26 mouse cellular contexts compared by ENCODE assay signal in genomic region chr12:81091641-81092040, GRCm38 (mm10).
"Had no signal": no experiment of that assay in that cellular context is flagged by ENCODE, and none has a peak within 500 bp of the region (broad histone marks: within the 10 kb centered on the region; RNA-seq: fewer than 3 reads in every experiment).

No protein-coding gene starts in this region.

- H3K9me3 ChIP-seq: embryonic facial prominence, embryonic 10.5 days; embryonic facial prominence, embryonic 12.5 days; embryonic facial prominence, embryonic 13.5 days; embryonic facial prominence, embryonic 15.5 days; forebrain, embryonic 10.5 days; forebrain, embryonic 12.5 days; forebrain, embryonic 13.5 days; forebrain, embryonic 15.5 days had no signal

- H3K4me3 ChIP-seq: embryonic facial prominence, embryonic 10.5 days; embryonic facial prominence, embryonic 12.5 days; embryonic facial prominence, embryonic 13.5 days; embryonic facial prominence, embryonic 15.5 days; erythroblast, embryonic 14.5 days; forebrain, embryonic 10.5 days; forebrain, embryonic 12.5 days; forebrain, embryonic 13.5 days; forebrain, embryonic 15.5 days; gastrocnemius, adult 2 months; heart, adult 2 months had no signal

- H3K27me3 ChIP-seq: embryonic facial prominence, embryonic 12.5 days; embryonic facial prominence, embryonic 13.5 days; embryonic facial prominence, embryonic 15.5 days; forebrain, embryonic 12.5 days; forebrain, embryonic 13.5 days; forebrain, embryonic 15.5 days had no signal

- H3K4me2 ChIP-seq: embryonic facial prominence, embryonic 12.5 days; embryonic facial prominence, embryonic 13.5 days; embryonic facial prominence, embryonic 15.5 days; forebrain, embryonic 12.5 days; forebrain, embryonic 13.5 days; forebrain, embryonic 15.5 days had no signal

- H3K9ac ChIP-seq: embryonic facial prominence, embryonic 12.5 days; embryonic facial prominence, embryonic 13.5 days; embryonic facial prominence, embryonic 15.5 days; forebrain, embryonic 12.5 days; forebrain, embryonic 13.5 days; forebrain, embryonic 15.5 days; forebrain, postnatal 0 days had no signal

- H3K27ac ChIP-seq: embryonic facial prominence, embryonic 10.5 days; embryonic facial prominence, embryonic 12.5 days; embryonic facial prominence, embryonic 13.5 days; embryonic facial prominence, embryonic 15.5 days; forebrain, embryonic 10.5 days; forebrain, embryonic 12.5 days; forebrain, embryonic 13.5 days; forebrain, embryonic 15.5 days; gastrocnemius, adult 2 months; heart, adult 2 months had no signal

- H3K36me3 ChIP-seq: embryonic facial prominence, embryonic 10.5 days; embryonic facial prominence, embryonic 12.5 days; embryonic facial prominence, embryonic 13.5 days; embryonic facial prominence, embryonic 15.5 days; forebrain, embryonic 10.5 days; forebrain, embryonic 12.5 days; forebrain, embryonic 15.5 days had no signal

- DNase-seq: cerebellum, adult 2 months; cerebellum, adult 8-10 months; cerebellum, adult 9-10 months; cerebellum, adult 9-11 months; cerebellum, postnatal 25 days; cerebellum, postnatal 36 days; embryo, embryonic 11 days; forebrain, postnatal 0 days; gastrocnemius, adult 2 months; gastrocnemius, postnatal 10 days; gastrocnemius, postnatal 14 days; gastrocnemius, postnatal 25 days; gastrocnemius, postnatal 36 days; heart, adult 18-20 months; heart, adult 2 months had no signal

- ATAC-seq: forebrain, embryonic 13.5 days; forebrain, embryonic 14.5 days; forebrain, embryonic 15.5 days; forebrain, embryonic 16.5 days; forebrain, postnatal 0 days had no signal

- H3K4me1 ChIP-seq: embryonic facial prominence, embryonic 15.5 days; forebrain, embryonic 12.5 days; forebrain, embryonic 13.5 days; forebrain, embryonic 15.5 days had no signal
